Mouse (Mus musculus): ENCODE results near the gene Eef1akmt3. TPM values are rescaled to one million over a fixed set of nuclear protein-coding genes. Genes with fewer than 3 reads are reported as not detected.

Gene Eef1akmt3
- 0.20 and 0.24 TPM in 2 replicates for polyA plus RNA-seq (2016; fragmentation: Nextera tagmentation; extraction: Ambion mirVana)

DNA sequence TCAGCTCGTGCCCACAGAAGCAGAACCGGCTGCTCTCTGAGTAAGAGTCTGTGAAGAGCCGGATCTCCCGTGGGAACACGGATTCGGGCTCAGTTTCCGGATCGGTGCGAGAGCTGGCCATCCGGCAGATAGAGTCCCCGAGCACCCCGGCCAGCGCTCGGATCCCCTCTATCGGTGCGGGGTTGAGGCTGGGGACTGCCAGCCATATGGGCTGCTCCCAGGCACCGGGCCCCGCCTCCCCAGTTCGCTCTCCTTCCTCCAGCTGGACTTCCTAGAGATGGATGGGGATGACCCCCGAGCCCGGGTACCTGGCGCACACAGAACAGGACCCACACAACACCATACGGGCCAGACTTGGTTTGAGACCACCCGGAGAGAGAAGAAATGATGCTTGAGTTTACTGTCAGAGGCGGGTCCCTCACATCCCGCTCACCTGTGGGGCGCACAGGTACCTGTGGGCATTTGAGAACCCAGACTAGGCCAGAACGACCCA lies at the start of gene Eef1akmt3, which contains the start of gene Mettl1:
Eef1akmt3 (minus strand) TSS at position 240 of the 493 bp plus-strand sequence.
Mettl1 (plus strand) TSS at position 141 of the 493 bp plus-strand sequence.
- Histone ChIP-seq H3K4me1 (peaks cover 16% of the 10 kb centered on the region), H3K4me2 (replicated peaks) (peak within 1 kb of the TSS; percentile 92), H3K27me3 (peaks cover 16% of the 10 kb centered on the region), H3K9me3 (no peaks in the 10 kb centered on the region), H3K9ac (replicated peaks) (peak within 1 kb of the TSS; percentile 62), H3K4me3 (peak within 1 kb of the TSS; percentile 74), H3K27ac (replicated peaks) (no peak within 1 kb of the TSS), H3K36me3 (peaks cover 9% of the 10 kb centered on the region; the same call in 1 of the 2 replicates)
- 0% methylated on average over 28 of the region's 28 CpGs for WGBS
- ATAC-seq (ENCODE audit: low FRiP score, low read depth), result peak; percentile 81; the same call in 1 of the 2 replicates

DNA sequence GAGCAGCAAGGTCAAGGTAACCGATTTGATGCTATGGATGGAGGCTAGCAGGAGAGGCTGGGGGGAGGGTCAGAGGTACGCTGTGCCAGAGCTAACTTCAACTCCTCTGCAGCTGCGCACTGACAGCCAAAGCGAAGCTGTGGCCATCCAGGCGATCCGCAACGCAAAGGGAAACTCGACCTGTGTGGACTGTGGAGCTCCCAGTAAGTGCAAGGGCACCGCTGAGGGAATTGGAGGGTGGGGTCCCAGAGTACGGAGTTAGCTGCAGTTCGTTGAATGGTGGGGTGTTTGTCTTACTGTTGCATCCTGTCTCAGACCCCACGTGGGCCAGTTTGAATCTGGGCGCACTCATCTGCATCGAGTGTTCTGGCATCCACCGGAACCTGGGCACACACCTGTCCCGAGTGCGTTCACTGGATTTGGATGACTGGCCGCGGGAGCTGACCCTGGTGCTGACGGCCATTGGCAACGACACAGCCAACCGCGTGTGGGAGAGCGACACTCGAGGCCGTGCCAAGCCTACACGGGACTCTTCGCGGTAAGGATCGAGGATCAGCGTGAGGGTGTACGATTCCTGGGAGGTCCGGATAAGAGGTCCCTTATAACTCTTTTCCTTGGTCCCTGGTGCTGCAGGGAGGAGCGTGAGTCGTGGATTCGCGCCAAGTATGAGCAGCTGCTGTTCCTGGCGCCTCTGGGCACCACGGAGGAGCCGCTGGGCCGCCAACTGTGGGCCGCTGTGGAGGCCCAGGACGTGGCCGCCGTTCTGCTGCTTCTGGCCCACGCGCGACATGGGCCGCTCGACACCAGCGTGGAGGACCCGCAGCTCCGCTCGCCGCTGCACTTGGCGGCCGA lies 49.5 kb upstream of the Eef1akmt3 start:
- Histone ChIP-seq H3K4me3 (peak overlapping the region; percentile 25), H3K4me2 (replicated peaks) (peak overlapping the region; percentile 38), H3K27ac (replicated peaks) (no peak overlapping the region), H3K9ac (replicated peaks) (no peak overlapping the region), H3K27me3 (peaks cover 77% of the 10 kb centered on the region), H3K4me1 (peaks cover 22% of the 10 kb centered on the region), H3K9me3 (no peaks in the 10 kb centered on the region), H3K36me3 (peaks cover 27% of the 10 kb centered on the region; the same call in 1 of the 2 replicates)
- no peak for ATAC-seq (ENCODE audit: low FRiP score, low read depth)
- 8% methylated on average over 57 of the region's 57 CpGs for WGBS

DNA sequence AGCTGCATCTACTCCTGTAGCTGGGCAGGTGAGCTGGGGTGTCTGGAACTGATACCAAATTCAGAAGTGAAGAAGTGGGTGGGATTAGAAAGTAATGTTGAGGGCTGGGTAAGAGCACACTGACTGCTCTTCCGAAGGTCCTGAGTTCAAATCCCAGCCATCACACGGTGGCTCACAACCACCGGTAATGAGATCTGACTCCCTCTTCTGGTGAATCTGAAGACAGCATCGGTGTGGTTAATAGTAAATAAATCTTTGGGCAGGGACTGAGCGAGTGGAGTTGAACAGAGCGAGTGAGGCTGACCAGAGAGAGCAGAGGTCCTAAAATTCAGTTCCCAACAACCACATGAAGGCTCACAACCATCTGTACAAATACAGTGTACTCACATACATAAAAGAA lies 44.3 kb upstream of the Eef1akmt3 start:
- H3K4me3 ChIP-seq, result no peak overlapping the region
- H3K36me3 ChIP-seq, result peaks cover 11% of the 10 kb centered on the region; the same call in 1 of the 2 replicates
- H3K27ac ChIP-seq (replicated peaks), result no peak overlapping the region
- H3K27me3 ChIP-seq, result peaks cover 88% of the 10 kb centered on the region
- no peak overlapping the region for H3K4me2 ChIP-seq (replicated peaks)
- no peak overlapping the region for H3K9ac ChIP-seq (replicated peaks)
- WGBS, result 77% methylated on average over 6 of the region's 6 CpGs
- peaks cover 25% of the 10 kb centered on the region for H3K4me1 ChIP-seq
- no peaks in the 10 kb centered on the region for H3K9me3 ChIP-seq
- ATAC-seq (ENCODE audit: low FRiP score, low read depth), result no peak

DNA sequence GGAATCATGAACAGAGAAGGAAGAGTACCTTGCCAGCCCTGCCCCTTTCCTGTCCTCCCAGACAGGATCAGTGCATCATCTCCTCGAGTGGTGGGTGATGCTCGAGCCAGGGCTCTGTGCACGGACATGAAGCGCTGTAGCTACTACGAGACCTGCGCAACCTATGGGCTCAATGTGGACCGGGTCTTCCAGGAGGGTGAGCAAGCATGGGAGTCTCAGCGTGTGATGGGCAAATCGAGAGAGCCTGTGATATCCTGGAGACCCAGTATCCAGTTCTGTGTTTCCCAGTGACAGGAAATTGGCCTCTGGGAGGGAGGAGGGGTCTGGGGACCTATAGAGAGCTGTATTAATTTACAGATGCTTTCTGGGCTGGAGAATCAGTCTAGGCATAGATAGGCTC lies 43.7 kb upstream of the Eef1akmt3 start:
- 85% methylated on average over 9 of the region's 9 CpGs for WGBS
- Histone ChIP-seq H3K27me3 (peaks cover 88% of the 10 kb centered on the region), H3K9me3 (no peaks in the 10 kb centered on the region)

DNA sequence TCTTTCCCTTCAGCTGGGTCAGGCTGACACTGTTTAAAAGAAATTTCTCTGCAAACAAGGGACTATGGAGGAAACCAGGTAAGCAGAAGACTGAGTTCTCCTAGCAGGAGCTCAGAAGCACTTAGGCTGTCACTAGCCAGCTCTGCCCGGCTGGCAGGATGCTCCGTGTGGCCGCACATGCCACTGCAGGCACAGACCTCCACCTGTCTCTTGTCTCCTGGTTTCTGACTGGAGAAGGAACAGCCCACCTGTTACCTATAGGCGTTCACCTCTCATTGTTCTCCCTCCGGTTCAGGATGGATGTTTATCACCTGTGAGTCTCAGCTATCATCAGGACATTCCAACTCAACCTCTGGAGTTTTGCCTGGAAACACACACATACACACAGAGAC lies 42.6 kb upstream of the Eef1akmt3 start:
- Histone ChIP-seq H3K27me3 (peaks cover 88% of the 10 kb centered on the region), H3K36me3 (peaks cover 11% of the 10 kb centered on the region; the same call in 1 of the 2 replicates), H3K4me1 (peaks cover 35% of the 10 kb centered on the region), H3K9ac (replicated peaks) (no peak overlapping the region), H3K4me2 (replicated peaks) (no peak overlapping the region), H3K27ac (replicated peaks) (no peak overlapping the region), H3K4me3 (no peak overlapping the region), H3K9me3 (no peaks in the 10 kb centered on the region)
- no peak for ATAC-seq (ENCODE audit: low FRiP score, low read depth)
- 59% methylated on average over 5 of the region's 5 CpGs for WGBS

More for the DNA sequence above, 43.7 kb upstream of the Eef1akmt3 start:
- H3K36me3 ChIP-seq, result peaks cover 11% of the 10 kb centered on the region; the same call in 1 of the 2 replicates
- H3K4me2 ChIP-seq (replicated peaks), result no peak overlapping the region
- peaks cover 29% of the 10 kb centered on the region for H3K4me1 ChIP-seq
- ATAC-seq (ENCODE audit: low FRiP score, low read depth), result no peak
- no peak overlapping the region for H3K4me3 ChIP-seq
- no peak overlapping the region for H3K9ac ChIP-seq (replicated peaks)
- no peak overlapping the region for H3K27ac ChIP-seq (replicated peaks)

DNA sequence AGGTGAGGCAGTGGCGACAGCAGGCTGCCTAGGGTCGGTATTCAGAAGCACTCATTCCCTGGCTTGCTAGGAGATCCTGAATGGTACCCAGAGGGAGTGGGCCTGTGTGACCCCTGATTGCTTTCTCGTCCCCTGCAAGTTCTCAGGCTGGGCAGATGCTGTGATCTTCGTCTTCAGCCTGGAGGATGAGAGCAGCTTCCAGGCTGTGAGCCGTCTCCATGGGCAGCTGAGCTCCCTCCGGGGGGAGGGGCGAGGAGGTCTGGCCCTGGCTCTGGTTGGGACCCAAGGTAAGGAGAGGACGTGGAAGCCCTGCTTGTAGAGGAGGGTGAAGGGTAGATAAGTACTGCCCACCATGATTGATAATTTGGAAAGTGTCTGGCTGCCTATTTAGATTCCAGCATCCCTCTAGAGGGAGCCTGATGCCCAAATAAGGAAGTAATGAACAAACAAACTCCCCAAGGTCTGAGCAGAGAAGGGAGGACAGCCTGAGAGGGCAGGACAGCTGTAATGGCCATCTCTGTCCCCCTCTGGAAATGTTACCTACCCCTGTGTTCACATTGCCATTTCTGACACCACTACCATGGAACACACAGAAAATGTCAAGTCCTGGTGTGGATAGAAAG lies 42.1 kb upstream of the Eef1akmt3 start:
- peaks cover 36% of the 10 kb centered on the region for H3K4me1 ChIP-seq
- peaks cover 11% of the 10 kb centered on the region; the same call in 1 of the 2 replicates for H3K36me3 ChIP-seq
- peaks cover 85% of the 10 kb centered on the region for H3K27me3 ChIP-seq

DNA sequence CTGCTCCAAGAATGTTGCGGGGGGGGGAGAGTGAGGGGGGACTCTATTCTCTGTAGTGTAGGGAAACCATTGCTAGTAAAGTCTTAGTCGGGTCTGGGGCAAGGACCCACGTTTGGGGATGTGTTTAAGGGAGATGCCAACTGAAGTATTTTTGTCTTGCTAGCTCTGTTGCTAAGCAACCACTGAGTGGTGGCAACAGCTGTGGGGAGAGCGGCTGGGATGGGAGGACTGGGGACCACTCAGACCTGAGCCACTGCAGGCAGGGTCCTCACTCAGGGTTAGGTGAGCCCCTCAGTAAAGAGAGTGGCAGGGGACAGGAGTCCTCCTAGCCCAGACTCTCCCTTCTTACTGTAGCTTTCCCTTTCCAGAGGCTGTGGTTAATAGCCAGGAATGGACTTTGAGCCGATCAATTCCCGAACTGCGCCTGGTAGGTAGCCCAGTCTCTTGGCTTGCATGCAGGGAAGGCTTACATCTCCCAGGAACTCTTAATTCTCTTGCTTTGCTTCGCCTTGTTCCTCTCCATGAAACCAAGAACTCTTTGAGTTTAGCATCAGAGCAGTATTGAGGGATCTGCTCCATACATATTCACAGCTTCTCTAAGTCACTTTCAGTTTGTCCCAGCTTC lies 40.8 kb upstream of the Eef1akmt3 start:
- no peak overlapping the region for H3K27ac ChIP-seq (replicated peaks)
- H3K4me3 ChIP-seq, result peak overlapping the region; percentile 74
- WGBS, result 31% methylated on average over 8 of the region's 8 CpGs
- H3K36me3 ChIP-seq, result peaks cover 6% of the 10 kb centered on the region; the same call in 1 of the 2 replicates
- peaks cover 46% of the 10 kb centered on the region for H3K4me1 ChIP-seq
- no peaks in the 10 kb centered on the region for H3K9me3 ChIP-seq
- peak; percentile 16; the same call in 1 of the 2 replicates for ATAC-seq (ENCODE audit: low FRiP score, low read depth)
- no peak overlapping the region for H3K9ac ChIP-seq (replicated peaks)
- peak overlapping the region; percentile 99 for H3K4me2 ChIP-seq (replicated peaks)
- peaks cover 81% of the 10 kb centered on the region for H3K27me3 ChIP-seq

More for the DNA sequence above, 42.1 kb upstream of the Eef1akmt3 start:
- Histone ChIP-seq H3K4me2 (replicated peaks) (no peak overlapping the region), H3K9ac (replicated peaks) (no peak overlapping the region), H3K27ac (replicated peaks) (no peak overlapping the region), H3K9me3 (no peaks in the 10 kb centered on the region), H3K4me3 (no peak overlapping the region)
- 33% methylated on average over 8 of the region's 8 CpGs for WGBS
- no peak for ATAC-seq (ENCODE audit: low FRiP score, low read depth)

DNA sequence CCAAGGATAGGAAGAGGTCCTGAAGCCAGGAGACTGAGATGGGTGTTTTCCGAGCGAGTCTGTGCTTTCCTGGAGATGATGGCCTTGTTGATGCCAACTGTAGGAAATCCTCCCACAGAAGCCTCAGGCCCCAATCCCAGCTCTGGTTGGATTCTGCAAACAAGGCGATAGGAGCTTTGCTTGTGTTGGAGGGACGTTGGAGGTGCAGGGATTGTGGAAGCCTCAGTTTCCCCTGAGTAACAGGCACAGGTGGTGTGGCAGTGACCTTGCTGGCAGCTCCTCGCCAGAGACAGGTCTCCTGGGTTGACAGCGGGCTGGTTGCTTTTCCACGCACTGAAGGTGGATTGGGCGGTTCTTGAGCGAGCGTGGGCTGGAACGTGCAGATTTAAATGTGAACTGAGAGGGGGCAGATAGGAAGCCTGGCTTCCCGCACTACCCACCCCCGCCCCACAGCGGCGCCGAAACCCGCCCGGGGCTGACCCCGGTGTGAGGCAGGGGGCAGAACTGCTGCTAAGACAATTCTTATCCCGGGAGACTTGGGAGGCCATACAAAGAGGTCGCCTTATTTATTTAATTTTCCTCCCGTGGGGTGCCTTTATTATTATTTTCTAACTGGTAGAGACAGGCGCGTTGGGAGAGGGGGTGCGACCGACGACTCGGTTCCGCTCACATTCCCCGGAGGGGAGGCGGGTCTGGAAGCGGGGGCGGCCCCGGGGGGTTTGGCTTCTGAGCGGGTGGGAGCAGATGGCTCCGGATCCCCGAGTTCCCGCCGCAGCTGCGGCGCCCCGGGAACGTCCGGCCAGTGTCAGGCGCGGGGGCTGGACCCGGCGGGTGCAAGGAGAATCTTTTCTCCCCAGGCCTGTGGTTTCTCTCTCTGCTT lies 39.8 kb upstream of the Eef1akmt3 start:
- H3K4me2 ChIP-seq (replicated peaks), result peak overlapping the region; percentile 99
- H3K27me3 ChIP-seq, result peaks cover 83% of the 10 kb centered on the region
- peaks cover 2% of the 10 kb centered on the region; the same call in 1 of the 2 replicates for H3K36me3 ChIP-seq
- H3K4me3 ChIP-seq, result peak overlapping the region; percentile 74
- no peak overlapping the region for H3K27ac ChIP-seq (replicated peaks)
- peak overlapping the region; percentile 64 for H3K9ac ChIP-seq (replicated peaks)
- 3% methylated on average over 48 of the region's 48 CpGs for WGBS
- no peak for ATAC-seq (ENCODE audit: low FRiP score, low read depth)
- H3K4me1 ChIP-seq, result peaks cover 46% of the 10 kb centered on the region
- no peaks in the 10 kb centered on the region for H3K9me3 ChIP-seq

DNA sequence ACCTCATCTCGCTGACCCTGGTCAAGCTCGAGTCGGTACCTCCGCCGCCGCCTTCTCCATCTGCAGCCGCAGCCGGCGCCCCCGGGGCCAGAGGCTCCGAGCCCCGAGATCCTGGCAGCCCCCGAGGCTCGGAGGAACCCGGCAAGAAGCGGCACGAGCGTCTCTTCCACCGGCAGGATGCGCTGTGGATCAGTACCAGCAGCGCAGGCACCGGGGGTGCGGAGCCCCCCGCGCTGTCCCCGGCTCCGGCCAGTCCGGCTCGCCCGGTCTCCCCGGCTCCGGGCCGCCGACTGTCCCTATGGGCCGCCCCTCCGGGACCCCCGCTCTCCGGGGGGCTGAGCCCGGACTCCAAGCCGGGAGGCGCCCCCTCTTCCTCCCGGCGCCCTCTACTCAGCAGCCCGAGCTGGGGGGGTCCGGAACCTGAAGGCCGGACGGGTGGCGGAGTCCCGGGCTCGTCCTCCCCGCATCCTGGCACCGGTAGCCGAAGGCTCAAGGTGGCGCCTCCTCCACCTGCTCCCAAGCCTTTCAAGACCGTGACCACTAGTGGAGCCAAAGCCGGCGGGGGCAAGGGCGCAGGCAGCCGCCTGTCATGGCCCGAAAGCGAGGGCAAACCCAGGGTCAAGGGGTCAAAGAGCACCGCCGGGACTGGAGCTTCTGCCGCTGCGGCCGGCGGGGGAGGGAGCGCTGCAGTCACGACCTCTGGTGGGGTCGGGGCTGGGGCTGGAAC lies 38.5 kb upstream of the Eef1akmt3 start:
- Histone ChIP-seq H3K4me3 (peak overlapping the region; percentile 74), H3K27me3 (peaks cover 90% of the 10 kb centered on the region), H3K27ac (replicated peaks) (peak overlapping the region; percentile 87), H3K4me2 (replicated peaks) (peak overlapping the region; percentile 99), H3K9ac (replicated peaks) (peak overlapping the region; percentile 90), H3K4me1 (peaks cover 46% of the 10 kb centered on the region), H3K9me3 (no peaks in the 10 kb centered on the region), H3K36me3 (peaks cover 2% of the 10 kb centered on the region; the same call in 1 of the 2 replicates)
- WGBS, result 1% methylated on average over 44 of the region's 70 CpGs
- ATAC-seq (ENCODE audit: low FRiP score, low read depth), result peak; percentile 13; the same call in 1 of the 2 replicates
